In the genomic region with DNA sequence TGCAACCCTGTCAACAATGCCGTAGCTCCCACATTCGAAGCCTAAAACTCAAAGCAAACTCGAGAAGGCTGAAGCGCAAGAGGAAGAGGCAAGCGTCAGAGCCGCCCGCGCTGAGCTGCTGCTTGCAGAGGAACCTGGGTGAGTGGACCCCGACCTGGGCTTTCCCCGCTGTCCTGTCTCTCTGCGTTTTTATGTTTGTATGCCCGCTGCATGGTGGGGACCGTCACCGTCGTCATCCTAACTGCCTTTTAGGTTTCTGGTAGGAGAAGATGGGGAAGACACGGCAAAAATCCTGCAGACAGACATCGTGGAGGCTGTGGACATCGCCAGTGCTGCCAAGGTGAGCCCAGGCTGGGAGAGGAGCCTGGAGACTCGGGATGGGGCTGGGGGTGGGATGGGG, we compare ENCODE assay signal across 8 mouse cellular contexts. TPM values are rescaled to one million over a fixed set of nuclear protein-coding genes. Genes with fewer than 3 reads are reported as not detected.
A peak's percentile ranks its signal among the peaks of the same experiment; 100 is the strongest.
DNase-seq lines count a peak whose midpoint lies in the region; ATAC-seq and TF ChIP-seq lines count a peak whose summit lies in the region.

No protein-coding gene starts in this region.

- 54% methylated on average over 19 of the region's 19 CpGs for WGBS in kidney, embryonic 16.5 days
- WGBS in hindbrain, embryonic 14.5 days: 63% methylated on average over 19 of the region's 19 CpGs
- WGBS in midbrain, embryonic 13.5 days: 59% methylated on average over 19 of the region's 19 CpGs

- H3K4me3 ChIP-seq in kidney, embryonic 16.5 days (ENCODE audit: low read length): peak overlapping the region; percentile 97
- H3K4me3 ChIP-seq in cortical plate, adult 2 months (ENCODE audit: insufficient read depth, low read length): peak overlapping the region; percentile 56
- H3K4me3 ChIP-seq in hindbrain, embryonic 14.5 days (replicated peaks; ENCODE audit: low read length): peak overlapping the region; percentile 87
- H3K4me3 ChIP-seq in midbrain, embryonic 13.5 days (replicated peaks): peak overlapping the region; percentile 88

- no peak for DNase-seq in kidney, postnatal 36 days
- DNase-seq in hindbrain, embryonic 14.5 days (ENCODE audit: low spot score): no peak
- no peak for DNase-seq in spleen, adult 18-20 months
- DNase-seq in right cerebral cortex, postnatal 10 days (ENCODE audit: low spot score in 2 of 2): no peak
- no peak for DNase-seq in spleen, postnatal 14 days (ENCODE audit: low spot score in 2 of 2)

- H3K9me3 ChIP-seq in kidney, embryonic 16.5 days (ENCODE audit: low read length): no peaks in the 10 kb centered on the region
- H3K9me3 ChIP-seq in hindbrain, embryonic 14.5 days (ENCODE audit: control insufficient read depth, low read length): no peaks in the 10 kb centered on the region
- H3K9me3 ChIP-seq in midbrain, embryonic 13.5 days: no peaks in the 10 kb centered on the region

- peak overlapping the region; percentile 95 for H3K4me2 ChIP-seq in kidney, embryonic 16.5 days (replicated peaks; ENCODE audit: low read depth, low read length)
- H3K4me2 ChIP-seq in hindbrain, embryonic 14.5 days (replicated peaks): peak overlapping the region; percentile 84
- peak overlapping the region; percentile 99 for H3K4me2 ChIP-seq in midbrain, embryonic 13.5 days (replicated peaks)

- peaks cover 17% of the 10 kb centered on the region for H3K4me1 ChIP-seq in kidney, embryonic 16.5 days (ENCODE audit: insufficient read depth, low read length)
- H3K4me1 ChIP-seq in cortical plate, adult 2 months (ENCODE audit: control insufficient read depth, insufficient read depth, low read length): no peaks in the 10 kb centered on the region
- peaks cover 16% of the 10 kb centered on the region for H3K4me1 ChIP-seq in hindbrain, embryonic 14.5 days (replicated peaks; ENCODE audit: control insufficient read depth, insufficient read depth, low read length)
- peaks cover 26% of the 10 kb centered on the region for H3K4me1 ChIP-seq in midbrain, embryonic 13.5 days (replicated peaks)

- no peak for ATAC-seq in kidney, embryonic 16.5 days (ENCODE audit: low FRiP score, low TSS enrichment)
- ATAC-seq in hindbrain, embryonic 14.5 days (ENCODE audit: low FRiP score): no peak
- ATAC-seq in midbrain, embryonic 13.5 days: no peak

- H3K36me3 ChIP-seq in kidney, embryonic 16.5 days (ENCODE audit: insufficient read depth, low read length): peaks cover 48% of the 10 kb centered on the region
- H3K36me3 ChIP-seq in hindbrain, embryonic 14.5 days (replicated peaks; ENCODE audit: control insufficient read depth, insufficient read depth): peaks cover 55% of the 10 kb centered on the region
- peaks cover 61% of the 10 kb centered on the region for H3K36me3 ChIP-seq in midbrain, embryonic 13.5 days

- no peak for TF ChIP-seq CTCF in cortical plate, adult 2 months (IDR thresholded peaks at IDR 0.05; ENCODE audit: extremely low read depth, insufficient read depth, low read length)

- H3K27me3 ChIP-seq in kidney, embryonic 16.5 days (ENCODE audit: insufficient read depth, low read length): no peaks in the 10 kb centered on the region
- no peaks in the 10 kb centered on the region for H3K27me3 ChIP-seq in hindbrain, embryonic 14.5 days (ENCODE audit: control insufficient read depth, insufficient read depth, low read length)
- H3K27me3 ChIP-seq in midbrain, embryonic 13.5 days: no peaks in the 10 kb centered on the region

- peak overlapping the region; percentile 89 for H3K9ac ChIP-seq in kidney, embryonic 16.5 days (replicated peaks; ENCODE audit: low read length)
- H3K9ac ChIP-seq in hindbrain, embryonic 14.5 days: peak overlapping the region; percentile 70
- H3K9ac ChIP-seq in midbrain, embryonic 13.5 days (replicated peaks): peak overlapping the region; percentile 85

- H3K27ac ChIP-seq in kidney, embryonic 16.5 days (ENCODE audit: low read length): no peak overlapping the region
- no peak overlapping the region for H3K27ac ChIP-seq in cortical plate, adult 2 months (ENCODE audit: insufficient read depth, low read length)
- H3K27ac ChIP-seq in hindbrain, embryonic 14.5 days: no peak overlapping the region
- H3K27ac ChIP-seq in midbrain, embryonic 13.5 days: no peak overlapping the region

- no peak for TF ChIP-seq POLR2A in cortical plate, adult 2 months (IDR thresholded peaks at IDR 0.05; ENCODE audit: extremely low read depth, insufficient read depth, low read length)

RNA-seq across cellular contexts. Expression of a gene that starts 0.9 kb away (rescaled TPM):
- polyA plus RNA-seq in kidney, embryonic 16.5 days (2015; fragmentation: Nextera tagmentation; extraction: Ambion mirVana): 32.7 and 37.7 TPM in 2 replicates
- polyA plus RNA-seq in cortical plate, adult 2 months (2012; rRNA removed): 13.5 TPM in 2 replicates
- 15.6 and 19.5 TPM in 2 replicates for polyA plus RNA-seq in hindbrain, embryonic 14.5 days (2014; fragmentation: Nextera tagmentation; extraction: Ambion mirVana)
- 24.4 and 25.7 TPM in 2 replicates for polyA plus RNA-seq in midbrain, embryonic 13.5 days (2015; fragmentation: Nextera tagmentation; extraction: Ambion mirVana)

RNA-seq across cellular contexts. Expression of a gene that starts 1.2 kb away (rescaled TPM):
- polyA plus RNA-seq in kidney, embryonic 16.5 days (2015; fragmentation: Nextera tagmentation; extraction: Ambion mirVana): 168 and 174 TPM in 2 replicates
- polyA plus RNA-seq in cortical plate, adult 2 months (2012; rRNA removed): 113 and 116 TPM in 2 replicates
- 157 and 161 TPM in 2 replicates for polyA plus RNA-seq in hindbrain, embryonic 14.5 days (2014; fragmentation: Nextera tagmentation; extraction: Ambion mirVana)
- polyA plus RNA-seq in midbrain, embryonic 13.5 days (2015; fragmentation: Nextera tagmentation; extraction: Ambion mirVana): 193 and 195 TPM in 2 replicates

RNA-seq across cellular contexts. Expression of a gene that starts 9.9 kb away (rescaled TPM):
- 6.2 and 6.9 TPM in 2 replicates for polyA plus RNA-seq in kidney, embryonic 16.5 days (2015; fragmentation: Nextera tagmentation; extraction: Ambion mirVana)
- polyA plus RNA-seq in cortical plate, adult 2 months (2012; rRNA removed): 7.0 and 7.8 TPM in 2 replicates
- polyA plus RNA-seq in hindbrain, embryonic 14.5 days (2014; fragmentation: Nextera tagmentation; extraction: Ambion mirVana): 7.8 and 9.2 TPM in 2 replicates
- polyA plus RNA-seq in midbrain, embryonic 13.5 days (2015; fragmentation: Nextera tagmentation; extraction: Ambion mirVana): 12.4 and 13.6 TPM in 2 replicates

RNA-seq across cellular contexts. Expression of a gene that starts 12.0 kb away (rescaled TPM):
- 35.9 and 38.0 TPM in 2 replicates for polyA plus RNA-seq in kidney, embryonic 16.5 days (2015; fragmentation: Nextera tagmentation; extraction: Ambion mirVana)
- polyA plus RNA-seq in cortical plate, adult 2 months (2012; rRNA removed): 164 and 177 TPM in 2 replicates
- 47.7 and 49.2 TPM in 2 replicates for polyA plus RNA-seq in hindbrain, embryonic 14.5 days (2014; fragmentation: Nextera tagmentation; extraction: Ambion mirVana)
- polyA plus RNA-seq in midbrain, embryonic 13.5 days (2015; fragmentation: Nextera tagmentation; extraction: Ambion mirVana): 49.8 and 56.9 TPM in 2 replicates

RNA-seq across cellular contexts. Expression of a gene that starts 14.2 kb away (rescaled TPM):
- 51.9 and 54.7 TPM in 2 replicates for polyA plus RNA-seq in kidney, embryonic 16.5 days (2015; fragmentation: Nextera tagmentation; extraction: Ambion mirVana)
- polyA plus RNA-seq in cortical plate, adult 2 months (2012; rRNA removed): 79.3 and 82.2 TPM in 2 replicates
- polyA plus RNA-seq in hindbrain, embryonic 14.5 days (2014; fragmentation: Nextera tagmentation; extraction: Ambion mirVana): 56.0 and 56.6 TPM in 2 replicates
- 66.4 and 69.8 TPM in 2 replicates for polyA plus RNA-seq in midbrain, embryonic 13.5 days (2015; fragmentation: Nextera tagmentation; extraction: Ambion mirVana)
